Mouse (Mus musculus) spleen, adult 18-20 months (tissue): Measurements from ENCODE around the gene Aldh6a1.

Source experiments
- DNase-seq, 2 experiments: peaks; one replicate each; pipeline ENCODE4 v3.0.0; 2022; ENCODE audit warnings: mixed read lengths in 2 of 2

The Aldh6a1 gene

DNA sequence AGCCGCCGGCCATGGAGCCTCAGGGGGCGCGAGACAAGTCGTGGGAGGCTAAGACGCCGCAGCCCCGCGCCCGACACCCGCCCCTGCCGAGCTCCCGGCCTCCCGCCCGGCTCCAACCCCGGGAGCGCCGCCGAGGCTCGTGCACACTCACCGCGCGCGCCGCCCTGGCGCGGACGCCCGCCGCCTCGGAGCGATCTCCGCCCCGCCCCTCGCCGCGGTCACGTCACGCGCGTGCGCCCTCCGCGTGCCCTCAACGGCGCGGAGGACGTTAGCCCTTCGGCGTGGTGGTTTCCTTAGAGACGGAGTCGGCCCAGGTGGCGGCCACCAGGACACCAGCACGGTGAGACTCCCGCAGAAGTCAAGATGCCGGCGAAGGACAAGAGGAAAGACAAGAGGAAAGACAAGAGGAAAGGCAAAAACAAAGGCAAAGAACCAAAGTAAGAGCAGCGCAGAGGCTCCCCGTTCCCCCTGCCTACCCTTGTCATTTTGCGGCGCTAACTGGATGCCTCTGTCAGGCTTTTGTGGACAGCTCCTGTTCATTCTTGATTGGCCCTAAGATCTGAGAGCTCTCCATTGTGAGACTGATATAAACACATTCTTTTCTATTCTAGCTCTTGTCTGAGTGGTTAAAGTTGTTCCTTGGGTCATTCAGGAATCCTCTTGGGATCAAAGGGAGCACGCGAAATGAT, 41.8 kb downstream of the Aldh6a1 start, which contains the start of the genes Entpd5 and Bbof1:
TSS of gene Entpd5 (minus strand) at position 211 of the 689 bp plus-strand sequence.
TSS of gene Bbof1 (plus strand) at position 253 of the 689 bp plus-strand sequence.
- peak; percentile 80 to 93 for DNase-seq

DNA sequence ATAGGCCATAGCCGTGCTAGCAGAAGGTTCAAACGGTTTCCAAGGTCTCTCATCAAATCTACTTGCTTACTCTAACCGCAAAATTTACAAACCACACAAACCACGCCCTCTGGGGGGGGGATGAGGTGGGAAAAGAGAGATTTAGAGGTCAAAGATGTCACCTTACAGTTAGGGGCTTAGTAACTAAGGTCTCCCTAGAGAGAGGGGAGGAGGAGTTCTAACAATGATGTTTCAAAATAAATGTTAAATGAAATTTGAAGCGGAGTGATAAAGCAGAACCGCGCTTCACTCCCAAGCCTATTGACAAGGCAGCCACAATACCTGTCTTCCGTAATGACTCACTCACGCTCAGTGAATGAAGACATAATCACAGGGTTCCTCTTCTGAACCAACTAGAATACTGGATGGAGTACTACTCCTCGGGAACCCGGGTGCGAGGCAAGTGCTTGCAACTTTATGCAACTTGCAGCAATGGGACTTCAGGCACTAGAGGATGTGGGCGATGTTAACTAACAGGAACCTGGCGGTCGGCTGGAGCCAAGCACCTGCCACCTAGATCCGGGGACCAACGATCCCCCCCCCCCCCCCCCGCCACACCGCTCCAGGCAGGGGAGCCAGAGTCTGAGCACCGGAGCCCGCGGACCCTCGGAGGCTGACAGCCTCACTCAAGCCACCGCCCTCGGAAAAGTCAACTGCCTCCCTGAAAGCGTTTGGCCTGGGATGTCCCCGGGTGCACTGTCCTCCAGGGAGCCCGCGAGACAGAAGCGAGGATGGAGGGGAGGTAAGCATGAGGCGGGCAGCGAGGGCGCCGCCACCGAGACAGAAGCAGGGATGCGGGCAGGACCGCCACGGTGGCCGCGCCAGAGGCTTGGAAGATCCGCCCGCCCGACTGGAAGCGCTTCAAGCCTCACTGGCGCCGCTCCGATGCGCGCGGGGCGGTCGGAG, 42.7 kb downstream of the Aldh6a1 start:
- peak; percentile 45 to 72 for DNase-seq

DNA sequence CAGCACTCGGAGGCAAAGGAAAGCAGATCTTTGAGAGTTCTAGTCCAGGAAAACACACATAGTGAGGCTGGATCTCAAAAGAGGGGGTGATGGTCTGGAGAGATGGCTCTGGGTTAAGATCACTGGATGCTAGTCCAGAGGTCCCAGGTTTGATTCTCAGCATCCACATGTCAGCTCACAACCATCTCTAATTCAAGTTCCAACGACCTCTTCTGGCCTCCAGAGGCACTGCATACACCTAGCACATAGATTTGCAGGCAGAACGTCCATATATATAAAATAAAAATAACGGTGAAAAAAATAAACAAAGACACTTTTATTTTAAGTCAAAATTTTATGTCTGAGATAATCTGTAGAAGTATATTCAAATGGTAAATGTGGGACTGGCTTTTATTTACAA, 43.5 kb downstream of the Aldh6a1 start:
- DNase-seq = no peak

DNA sequence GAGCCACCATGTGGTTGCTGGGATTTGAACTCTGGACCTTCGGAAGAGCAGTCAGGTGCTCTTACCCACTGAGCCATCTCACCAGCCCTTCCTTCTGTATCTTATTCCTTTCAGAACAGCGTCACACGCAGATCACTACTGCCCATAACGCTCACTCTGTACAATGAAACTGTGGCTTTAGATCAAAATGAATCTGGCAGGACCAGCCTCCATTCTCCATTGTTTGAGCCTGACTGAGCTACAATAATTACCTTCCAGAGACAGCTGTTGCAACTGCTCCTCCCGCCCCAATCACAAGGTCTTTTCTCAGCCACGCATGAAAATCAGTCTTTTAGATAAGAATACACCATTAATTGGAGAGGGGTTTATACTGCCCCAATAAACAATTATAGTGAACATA, 46.3 kb downstream of the Aldh6a1 start:
- DNase-seq = no peak

DNA sequence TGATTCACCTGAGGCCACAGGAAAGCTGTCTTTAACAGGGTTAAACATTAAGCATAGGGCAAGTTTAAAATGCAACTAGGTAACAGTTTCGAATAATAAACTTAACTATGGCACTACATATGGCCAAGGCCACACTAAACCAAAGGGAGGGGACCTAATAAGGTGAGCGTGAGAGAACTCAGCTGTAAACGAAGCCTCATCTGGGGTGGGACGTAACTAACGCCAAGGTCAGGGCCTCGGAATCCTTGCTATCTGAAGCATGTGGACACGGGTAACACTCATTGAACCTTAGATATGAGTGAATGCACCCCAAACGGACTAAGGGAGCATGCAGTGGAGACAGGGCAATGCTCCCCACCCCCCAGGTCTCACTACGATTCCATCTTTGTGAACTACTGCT, 47.9 kb downstream of the Aldh6a1 start:
- no peak for DNase-seq

DNA sequence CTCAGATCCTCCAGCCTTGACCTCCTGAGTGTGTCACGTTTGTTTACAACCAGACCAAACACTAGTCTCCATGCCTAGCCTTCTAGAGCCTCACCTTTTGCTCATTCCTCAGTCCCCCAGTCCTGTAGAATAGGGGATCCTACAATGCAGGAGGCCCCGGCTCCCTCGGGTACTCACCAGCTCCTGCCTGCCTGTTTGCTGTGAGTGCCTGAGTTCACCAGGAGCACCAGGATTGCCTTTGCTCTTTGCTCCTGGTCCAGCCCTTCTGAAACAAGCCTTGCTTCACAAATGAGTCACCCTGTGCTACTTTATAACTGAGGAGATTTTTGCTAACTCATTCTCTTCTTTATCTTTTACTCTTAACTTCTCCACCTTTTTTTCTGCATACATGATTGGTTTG, 50.2 kb downstream of the Aldh6a1 start:
- DNase-seq = no peak

DNA sequence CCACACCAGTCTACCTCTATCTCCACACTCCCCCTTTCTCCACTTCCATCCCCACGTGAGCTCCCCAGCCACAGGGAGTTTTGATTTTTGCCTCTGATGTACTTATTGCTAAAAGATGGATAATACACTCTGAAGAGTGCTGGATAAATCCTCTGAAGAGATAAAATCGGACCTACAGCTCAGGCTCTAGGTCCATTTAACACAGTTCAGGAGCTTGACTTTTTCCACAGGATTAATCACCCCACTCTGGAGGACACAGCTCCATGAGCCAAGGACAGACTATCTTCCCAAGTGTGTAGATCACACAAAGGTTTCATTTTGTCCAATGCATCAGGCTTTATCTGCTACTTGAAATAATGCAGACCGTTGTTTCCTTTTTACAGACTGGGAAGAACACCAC, 50.7 kb downstream of the Aldh6a1 start:
- DNase-seq = no peak

DNA sequence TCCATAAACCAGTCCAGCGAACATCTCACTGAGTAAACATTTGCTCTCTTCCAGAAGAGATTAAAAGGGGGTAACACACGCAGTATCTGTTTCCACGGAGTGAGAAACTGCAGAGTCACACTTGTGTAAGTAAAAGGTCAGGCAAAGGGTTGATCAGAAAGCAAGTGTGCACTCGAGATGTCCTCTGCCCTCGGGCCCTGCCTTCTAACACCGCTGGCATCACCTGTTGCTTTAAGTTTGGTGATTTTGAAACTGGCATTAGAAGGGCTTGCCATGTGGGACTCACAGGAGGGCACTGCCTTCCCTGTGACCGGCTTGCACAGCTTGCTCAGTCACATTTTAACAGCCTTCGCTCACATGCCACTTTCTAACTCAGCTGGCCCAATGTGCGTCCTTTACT, 51.1 kb downstream of the Aldh6a1 start:
- DNase-seq = no peak

DNA sequence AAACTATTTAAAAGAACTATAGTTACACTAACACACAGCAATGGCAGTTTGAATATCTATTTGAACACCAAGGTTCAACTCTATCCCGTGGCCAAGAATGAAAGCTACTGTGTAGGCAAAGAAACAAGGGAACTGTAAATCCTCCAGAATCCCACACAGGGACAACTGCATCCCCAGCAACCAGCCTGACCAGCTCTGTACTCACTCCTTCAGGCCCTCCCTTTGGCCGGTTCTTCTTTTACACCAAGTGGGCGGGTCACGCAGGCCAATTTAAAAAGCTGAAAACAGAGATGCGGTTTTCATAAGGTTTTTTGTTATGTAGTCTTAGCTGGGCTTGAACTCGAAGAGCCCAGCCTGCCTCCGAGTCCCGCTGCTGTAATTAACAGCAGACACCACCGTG, 51.7 kb downstream of the Aldh6a1 start:
- no peak for DNase-seq

DNA sequence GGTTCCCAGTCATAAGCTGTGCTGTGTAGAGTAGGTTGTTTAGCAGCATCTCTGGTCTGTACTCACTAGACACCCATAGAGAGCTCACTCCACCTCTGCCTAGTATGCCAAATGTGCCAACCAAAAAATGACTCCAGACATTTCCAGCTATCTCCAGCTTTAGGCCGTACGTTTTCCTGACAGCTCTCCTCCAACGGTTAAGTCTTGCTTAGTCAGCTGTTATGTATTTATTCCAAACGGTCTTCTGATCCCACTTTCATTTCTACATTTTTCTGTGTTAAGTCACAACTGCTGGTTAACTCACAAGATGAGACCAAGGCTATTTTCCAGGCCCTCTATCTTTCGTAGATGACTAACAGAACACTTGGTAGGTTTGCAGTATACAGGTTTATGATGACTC, 52.2 kb downstream of the Aldh6a1 start:
- no peak for DNase-seq

DNA sequence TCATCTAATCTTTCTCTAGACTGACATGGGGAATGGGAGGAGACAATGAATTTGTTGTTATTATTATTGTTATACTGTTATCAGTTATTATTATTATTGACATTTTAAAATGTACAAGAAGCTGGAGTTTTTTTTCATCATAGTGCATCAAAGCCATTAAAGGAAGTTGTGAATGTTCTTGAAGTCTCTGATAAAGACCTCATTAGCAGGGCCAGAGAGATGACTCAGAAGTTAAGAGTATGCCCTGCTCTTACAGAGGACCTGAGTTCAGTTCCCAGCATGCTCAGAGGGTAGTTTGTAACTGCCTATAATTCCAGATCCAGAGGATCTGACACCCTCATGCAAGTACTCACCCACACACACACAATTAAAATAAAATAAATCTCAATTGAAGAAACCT, 53.1 kb downstream of the Aldh6a1 start:
- no peak for DNase-seq

DNA sequence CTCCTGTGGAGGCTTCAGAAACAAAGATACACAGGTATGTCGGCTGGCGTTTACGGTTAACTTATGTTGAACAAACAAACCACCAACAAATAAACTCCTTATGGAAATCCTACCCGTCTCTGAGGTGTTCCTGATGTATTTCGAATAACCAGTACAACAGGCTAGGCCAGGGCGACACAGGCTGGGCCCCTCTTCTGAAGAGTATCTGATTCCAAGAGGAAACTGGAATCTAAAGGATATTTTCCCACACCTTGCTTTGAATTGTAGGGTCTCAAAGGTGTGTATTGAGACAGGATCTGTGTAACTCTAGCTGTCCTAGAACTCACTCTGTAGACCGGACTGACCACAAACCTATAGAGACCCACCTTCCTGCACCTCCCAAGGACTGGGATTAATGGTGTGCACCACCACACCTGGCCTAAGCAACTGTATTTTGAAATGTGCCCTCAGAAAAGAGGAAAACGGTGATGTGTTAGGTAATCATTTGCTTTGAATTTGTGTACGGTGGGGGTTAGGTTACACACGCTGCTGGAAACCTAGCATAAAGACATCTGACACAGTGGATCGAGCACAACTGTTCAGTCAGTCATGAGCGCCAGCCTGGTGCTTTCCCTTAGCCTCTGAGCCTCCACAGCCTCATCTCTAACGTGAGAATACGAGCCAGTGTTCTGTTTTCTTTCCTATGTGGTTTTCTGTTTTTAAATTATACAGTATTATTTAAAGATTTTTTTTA, 53.7 kb downstream of the Aldh6a1 start:
- DNase-seq = no peak

DNA sequence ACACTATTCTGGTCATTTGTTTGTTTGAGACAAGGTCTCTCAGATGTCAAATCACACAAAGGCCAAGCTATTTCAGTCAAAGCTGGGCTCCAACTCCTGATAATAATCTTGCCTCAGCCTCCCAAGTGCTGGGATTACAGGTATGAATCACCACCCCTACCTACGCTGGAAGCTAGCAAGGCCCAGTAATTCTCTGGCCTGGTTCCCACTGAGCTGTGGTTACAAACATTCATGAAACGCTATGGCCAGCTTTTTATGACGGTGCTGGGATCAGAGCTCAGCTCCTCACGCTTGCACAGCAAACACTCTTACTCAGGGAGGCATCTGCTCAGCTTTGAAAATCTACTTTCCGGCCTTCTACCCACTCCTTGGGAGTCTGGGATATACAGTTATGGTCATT, 57.0 kb downstream of the Aldh6a1 start:
- no peak for DNase-seq

DNA sequence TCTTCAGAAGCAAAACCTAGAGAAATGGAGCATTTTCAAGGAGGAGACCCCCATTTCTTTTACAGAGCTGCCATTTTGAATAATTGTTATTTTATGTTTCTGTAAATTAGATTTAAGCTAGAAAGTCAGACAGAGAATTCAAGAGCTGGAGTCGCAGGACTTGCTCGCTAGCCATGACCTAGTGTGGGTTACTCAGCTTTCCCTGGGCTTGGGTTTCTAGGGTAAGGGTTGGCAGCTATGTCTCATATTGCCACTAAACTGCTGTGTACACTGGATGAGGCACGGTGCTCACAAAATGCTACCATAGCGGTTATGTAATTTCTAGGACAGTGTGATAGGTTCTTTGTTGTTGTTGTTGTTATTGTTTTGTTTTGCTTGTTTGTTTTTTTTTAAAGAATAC, 58.1 kb downstream of the Aldh6a1 start:
- DNase-seq = no peak

DNA sequence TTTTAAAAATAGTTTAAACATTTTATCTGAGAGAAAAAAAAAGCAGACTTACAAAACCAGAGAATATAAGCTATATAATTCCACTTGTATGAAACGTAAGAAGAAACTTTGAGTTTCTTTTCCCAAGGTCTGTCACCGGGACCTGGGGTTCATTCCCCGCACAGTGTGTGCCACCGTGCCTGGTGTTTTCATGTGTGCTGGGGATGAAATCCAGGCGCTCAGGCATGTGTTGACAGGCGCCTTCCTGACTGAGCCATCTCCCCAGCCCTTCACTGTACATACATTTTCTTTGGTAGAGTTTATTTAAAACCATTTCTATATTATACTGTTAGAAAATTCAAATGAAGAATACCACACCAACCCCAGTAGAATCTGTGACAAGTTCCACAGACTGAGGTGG, 60.5 kb downstream of the Aldh6a1 start:
- no peak for DNase-seq

DNA sequence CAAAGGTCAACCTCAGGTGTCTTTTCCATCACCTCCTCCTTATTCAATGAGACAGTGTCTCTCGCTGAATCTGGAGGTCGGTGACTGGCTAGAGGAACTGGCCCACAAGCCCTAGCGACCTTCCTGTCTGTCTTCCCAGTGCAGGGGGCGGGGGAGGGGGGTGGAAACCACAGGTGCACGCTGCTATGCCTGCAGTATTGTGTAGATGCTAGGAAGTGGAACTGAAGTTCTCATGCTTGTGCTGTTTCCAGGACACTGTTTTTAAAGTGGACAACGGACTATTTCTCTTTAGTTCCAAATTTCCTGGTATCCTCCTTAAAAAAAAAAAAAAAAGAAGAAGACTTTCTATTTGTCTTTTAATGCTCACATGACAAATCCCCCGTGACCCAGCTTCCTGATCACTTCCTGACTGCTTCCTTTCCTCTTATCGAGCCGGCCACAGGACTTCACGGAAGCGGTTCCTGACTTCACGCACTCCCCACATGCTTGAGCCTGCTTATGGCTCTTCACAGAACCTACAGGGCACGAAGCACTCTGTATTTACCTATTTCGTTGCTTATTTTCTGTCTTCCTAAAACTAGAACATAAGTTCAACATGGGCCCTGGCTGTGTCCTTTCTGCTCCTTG, 61.9 kb downstream of the Aldh6a1 start:
- peak in 1 of 2 experiments; percentile 29 for DNase-seq

DNA sequence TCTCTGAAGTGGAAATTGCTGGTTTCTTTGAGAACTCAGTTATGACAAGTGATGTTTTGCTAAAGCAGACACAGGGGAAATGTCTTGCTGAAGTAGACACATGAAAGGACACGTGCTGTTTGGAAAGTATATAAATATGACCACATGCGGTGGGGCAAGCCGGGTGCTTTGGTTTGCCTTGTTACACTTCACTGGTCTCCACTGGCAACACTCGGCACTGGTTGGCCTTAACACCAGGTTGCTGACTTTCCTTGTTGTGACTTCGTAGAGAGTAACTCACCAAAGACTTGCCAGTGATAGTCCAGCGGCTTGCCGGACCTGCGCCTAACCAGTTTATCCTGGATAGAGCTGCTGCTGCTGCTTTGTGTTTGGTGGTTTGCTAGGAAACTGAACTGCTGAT, 62.7 kb downstream of the Aldh6a1 start:
- DNase-seq = no peak

DNA sequence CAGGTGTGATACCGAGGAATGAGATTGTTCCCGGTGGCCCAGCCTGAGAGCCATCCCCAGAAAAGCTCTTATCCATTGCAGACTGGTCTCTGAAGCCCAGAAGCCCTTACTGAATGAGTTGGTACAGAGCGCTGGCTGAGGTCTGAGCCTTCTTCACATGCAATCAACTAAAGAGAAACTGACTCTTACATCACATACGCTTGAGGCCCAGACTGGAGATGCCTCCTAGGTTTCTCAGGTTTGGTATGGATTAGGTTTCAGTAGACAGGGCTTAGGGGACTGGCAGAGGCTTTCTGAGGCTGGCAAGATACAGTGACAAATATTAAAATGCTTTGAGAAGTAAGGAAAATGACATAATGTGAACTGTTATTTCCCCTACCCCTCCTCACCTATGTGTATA, 65.4 kb downstream of the Aldh6a1 start:
- DNase-seq = no peak

DNA sequence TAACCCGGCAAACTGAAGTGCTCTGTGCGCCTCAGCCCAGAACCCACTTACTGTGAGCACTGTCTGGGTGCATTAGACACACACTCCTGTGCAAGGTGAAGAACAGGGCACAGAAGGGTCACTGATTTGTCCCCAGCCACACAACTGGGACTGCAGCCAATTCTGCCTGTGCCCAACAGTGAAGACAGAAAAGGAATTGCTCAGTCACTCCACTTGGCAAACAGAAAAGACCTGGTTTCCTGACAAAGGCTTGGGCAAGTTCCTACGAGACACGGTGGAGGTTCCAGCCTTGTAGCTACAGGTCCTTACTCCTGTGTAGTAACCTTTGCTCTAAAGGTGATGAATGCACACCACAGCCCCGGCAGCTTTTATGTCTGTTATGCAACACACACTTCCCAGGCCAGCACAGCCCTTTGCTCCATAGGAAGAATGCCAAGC, 66.1 kb downstream of the Aldh6a1 start:
- DNase-seq = no peak

DNA sequence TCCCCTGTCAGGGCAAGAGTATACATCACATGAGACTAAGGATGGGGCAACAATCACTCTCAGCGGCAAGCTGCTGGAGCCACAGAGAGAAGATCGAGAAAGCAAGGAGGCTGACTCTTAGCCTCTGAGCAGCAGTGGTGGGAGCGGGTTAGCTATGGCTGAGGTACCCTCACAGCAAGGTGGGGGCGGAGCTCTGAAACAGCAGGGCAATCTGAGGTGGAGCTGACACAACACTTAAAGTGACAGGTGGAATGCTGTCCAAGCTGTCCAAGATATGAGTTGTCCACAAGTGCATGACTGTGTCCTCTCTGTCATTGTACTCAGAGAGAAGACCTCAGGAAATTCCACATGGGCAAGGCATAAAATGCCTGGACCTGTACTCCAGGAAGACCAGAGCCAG, 68.4 kb downstream of the Aldh6a1 start:
- DNase-seq = no peak
